ENCODE assay signal across 25 mouse cellular contexts in the genomic region with DNA sequence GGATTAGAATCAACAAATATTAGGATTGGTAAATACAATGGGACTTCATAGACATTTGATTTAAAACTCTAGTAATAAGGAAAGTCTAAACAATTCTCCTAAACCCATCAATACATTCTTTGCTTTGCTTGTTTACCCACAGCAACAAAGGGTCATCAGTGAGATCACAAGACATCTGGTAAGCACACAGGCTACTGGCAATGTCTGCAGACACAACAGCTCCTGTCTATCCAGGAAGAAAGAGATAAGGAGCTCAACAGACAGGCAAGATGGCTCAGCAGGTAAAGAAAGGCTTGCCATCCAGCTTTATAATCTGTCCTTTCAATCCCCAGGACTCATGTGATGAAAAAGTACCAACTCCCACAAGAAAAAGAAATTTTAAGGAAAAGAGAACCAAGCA. TPM values are rescaled to one million over a fixed set of nuclear protein-coding genes. Genes with fewer than 3 reads are reported as not detected.
DNase-seq lines count a peak whose midpoint lies in the region; ATAC-seq and TF ChIP-seq lines count a peak whose summit lies in the region.
"Had no signal": no experiment of that assay in that cellular context is flagged by ENCODE, and none has a peak within 500 bp of the region (broad histone marks: within the 10 kb centered on the region; RNA-seq: fewer than 3 reads in every experiment).

No protein-coding gene starts in this region.

- H3K27me3 ChIP-seq in liver, embryonic 12.5 days (replicated peaks): no peaks in the 10 kb centered on the region
- H3K27me3 ChIP-seq in liver, embryonic 11.5 days (replicated peaks; ENCODE audit: control insufficient read depth, insufficient read depth, low read length): no peaks in the 10 kb centered on the region
- no peaks in the 10 kb centered on the region for H3K27me3 ChIP-seq in MEL (ENCODE audit: control insufficient read depth in 1 of 2, insufficient read depth in 2 of 2, low read length in 2 of 2)
- no peaks in the 10 kb centered on the region for H3K27me3 ChIP-seq in intestine, embryonic 16.5 days (replicated peaks; ENCODE audit: control insufficient read depth, insufficient read depth, low read length)
- H3K27me3 ChIP-seq: CH12.LX, Patski had no signal

- DNase-seq in liver, embryonic 11.5 days (ENCODE audit: low spot score): no peak
- no peak for DNase-seq in MEL (ENCODE audit: low read depth, low spot score)
- no peak for DNase-seq in thymus, postnatal 0 days (ENCODE audit: low spot score)
- no peak for DNase-seq in cerebellum, postnatal 36 days
- DNase-seq: adrenal gland, adult 2 months; adrenal gland, adult 8-10 months; adrenal gland, postnatal 10 days; adrenal gland, postnatal 14 days; adrenal gland, postnatal 25 days; adrenal gland, postnatal 36 days; B cell, adult 2 months; cerebellum, adult 11 months; cerebellum, adult 11-12 months; cerebellum, adult 18-20 months had no signal

- no peak overlapping the region for H3K4me2 ChIP-seq in liver, embryonic 12.5 days
- no peak overlapping the region for H3K4me2 ChIP-seq in liver, embryonic 11.5 days
- no peak overlapping the region for H3K4me2 ChIP-seq in intestine, embryonic 16.5 days (ENCODE audit: low read depth, low read length)

- H3K4me3 ChIP-seq in liver, embryonic 12.5 days: no peak overlapping the region
- no peak overlapping the region for H3K4me3 ChIP-seq in liver, embryonic 11.5 days (ENCODE audit: low read depth, low read length)
- no peak overlapping the region for H3K4me3 ChIP-seq in MEL (ENCODE audit: control insufficient read depth in 1 of 2, insufficient read depth in 1 of 2, low read depth in 2 of 2, low read length in 2 of 2)
- H3K4me3 ChIP-seq in intestine, embryonic 16.5 days (ENCODE audit: low read length): no peak overlapping the region

- no peak overlapping the region for H3K9ac ChIP-seq in liver, embryonic 12.5 days
- H3K9ac ChIP-seq in liver, embryonic 11.5 days (ENCODE audit: low read depth, low read length): no peak overlapping the region
- no peak overlapping the region for H3K9ac ChIP-seq in MEL (ENCODE audit: control insufficient read depth, low read depth, low read length, poor library complexity, severe bottlenecking)
- no peak overlapping the region for H3K9ac ChIP-seq in intestine, embryonic 16.5 days (ENCODE audit: low read depth, low read length)

- H3K79me2 ChIP-seq in MEL (ENCODE audit: control insufficient read depth, insufficient read depth, low read length, poor library complexity): peaks cover 71% of the 10 kb centered on the region

- peak; percentile 61; the same call in 1 of the 2 replicates for ATAC-seq in liver, embryonic 12.5 days
- ATAC-seq in liver, embryonic 11.5 days (replicated peaks; ENCODE audit: low FRiP score): no peak
- peak; percentile 42; the same call in 1 of the 2 replicates for ATAC-seq in megakaryocyte progenitor cell, adult 5-6 weeks (replicated peaks; ENCODE audit: poor library complexity)
- peak; percentile 89 for ATAC-seq in megakaryocyte-erythroid progenitor cell, adult 5-6 weeks (replicated peaks; ENCODE audit: low FRiP score, low TSS enrichment, poor library complexity, severe bottlenecking)
- no peak for ATAC-seq in intestine, embryonic 16.5 days
- ATAC-seq: activated CD4-positive, CD25-positive, alpha-beta regulatory T cell, adult 4 months; CD4-positive, CD25-positive, alpha-beta regulatory T cell, adult 4 months; Patski had no signal

- TF ChIP-seq CTCF in MEL (IDR thresholded peaks at IDR 0.05 in 2 of 3, conservative IDR thresholded peaks at IDR 0.05 in 1 of 3; ENCODE audit: control insufficient read depth in 1 of 3, insufficient read depth in 1 of 3, low read depth in 2 of 3, low read length in 3 of 3, poor library complexity in 1 of 3, severe bottlenecking in 1 of 3): no peak

- 0 out of 4 replicates have a peak, but pooled peaks of 1 of the 2 experiments have one; percentile 21 for TF ChIP-seq EP300 in MEL (IDR thresholded peaks at IDR 0.05; ENCODE audit: low read depth in 1 of 2, low read length in 2 of 2)

- TF ChIP-seq POLR2A in MEL (IDR thresholded peaks at IDR 0.05; ENCODE audit: control insufficient read depth in 1 of 2, insufficient read depth in 1 of 2, low read depth in 1 of 2, low read length in 2 of 2, poor library complexity in 1 of 2): no peak

- H3K36me3 ChIP-seq in liver, embryonic 12.5 days: no peaks in the 10 kb centered on the region
- no peaks in the 10 kb centered on the region for H3K36me3 ChIP-seq in liver, embryonic 11.5 days (ENCODE audit: control insufficient read depth, insufficient read depth, low read length)
- peaks cover 1 to 43% of the 10 kb centered on the region in 2 experiments; a peak in 3 of 4 replicates for H3K36me3 ChIP-seq in MEL (ENCODE audit: control insufficient read depth in 1 of 2, insufficient read depth in 2 of 2, low read length in 2 of 2)
- no peaks in the 10 kb centered on the region for H3K36me3 ChIP-seq in intestine, embryonic 16.5 days (ENCODE audit: control insufficient read depth, insufficient read depth, low read length)
- H3K36me3 ChIP-seq: G1E had no signal

- no peak overlapping the region for H3K27ac ChIP-seq in liver, embryonic 12.5 days
- no peak overlapping the region for H3K27ac ChIP-seq in liver, embryonic 11.5 days (ENCODE audit: low read depth, low read length)
- H3K27ac ChIP-seq in MEL (ENCODE audit: control insufficient read depth, low read depth, low read length): no peak overlapping the region
- no peak overlapping the region for H3K27ac ChIP-seq in intestine, embryonic 16.5 days (ENCODE audit: low read length)

- no peak for TF ChIP-seq RAD21 in MEL (IDR thresholded peaks at IDR 0.05; ENCODE audit: low read depth, low read length)

- H3K9me3 ChIP-seq in liver, embryonic 12.5 days (replicated peaks): no peaks in the 10 kb centered on the region
- no peaks in the 10 kb centered on the region for H3K9me3 ChIP-seq in liver, embryonic 11.5 days (ENCODE audit: control insufficient read depth, low read length)
- no peaks in the 10 kb centered on the region for H3K9me3 ChIP-seq in MEL (replicated peaks; ENCODE audit: insufficient read depth, low read length)
- no peaks in the 10 kb centered on the region for H3K9me3 ChIP-seq in intestine, embryonic 16.5 days (ENCODE audit: control insufficient read depth, low read length)
- H3K9me3 ChIP-seq: G1E had no signal

- H3K4me1 ChIP-seq in liver, embryonic 12.5 days: peaks cover 46% of the 10 kb centered on the region
- H3K4me1 ChIP-seq in liver, embryonic 11.5 days (replicated peaks; ENCODE audit: control insufficient read depth, insufficient read depth, low read length): peaks cover 10% of the 10 kb centered on the region; the same call in 1 of the 2 replicates
- H3K4me1 ChIP-seq in MEL (ENCODE audit: control insufficient read depth in 1 of 2, insufficient read depth in 2 of 2, low read length in 2 of 2): peaks cover 20 to 37% of the 10 kb centered on the region in 2 experiments
- H3K4me1 ChIP-seq in intestine, embryonic 16.5 days (ENCODE audit: control insufficient read depth, insufficient read depth, low read length): no peaks in the 10 kb centered on the region

TF ChIP-seq in MEL, 35 proteins besides CTCF, POLR2A, EP300 and RAD21:
- TF ChIP-seq ELF1 (IDR thresholded peaks at IDR 0.05; ENCODE audit: low read depth, low read length) (no peak), ETS1 (IDR thresholded peaks at IDR 0.05; ENCODE audit: low read depth, low read length) (0 out of 2 replicates have a peak, but pooled peaks have one; percentile 36)

RNA-seq across cellular contexts. Expression of gene Kmt2c, which starts 19.7 kb away (rescaled TPM):
- polyA plus RNA-seq in liver, embryonic 12.5 days (2016; fragmentation: Nextera tagmentation; extraction: Ambion mirVana): 11.6 and 11.9 TPM in 2 replicates
- 12.4 and 14.0 TPM in 2 replicates for polyA plus RNA-seq in liver, embryonic 11.5 days (2014; fragmentation: Nextera tagmentation; extraction: Ambion mirVana)
- total RNA-seq in MEL (2012; rRNA removed): 26.2 and 28.1 TPM in 2 replicates
- polyA plus RNA-seq in MEL (2012; ENCODE audit: insufficient read depth in 1 of 2, insufficient read length in 2 of 2, low read depth in 1 of 2, low replicate concordance in 2 of 2, missing spikeins in 1 of 2): 10 to 100 TPM; 23.8 to 34.0 TPM
- total RNA-seq in megakaryocyte progenitor cell, adult 5-6 weeks (2015): 34.8 and 47.3 TPM in 2 replicates
- 20.2 and 31.9 TPM in 2 replicates for total RNA-seq in megakaryocyte progenitor cell, adult 5-6 weeks (2017)
- 64.3 and 70.7 TPM in 2 replicates for total RNA-seq in megakaryocyte-erythroid progenitor cell, adult 5-6 weeks (2014; fragmentation: Nextera tagmentation)
- total RNA-seq in megakaryocyte-erythroid progenitor cell, adult 5-6 weeks (2017): 25.8 and 41.6 TPM in 2 replicates
- polyA plus RNA-seq in thymus, postnatal 0 days (2015; fragmentation: Nextera tagmentation; extraction: Ambion mirVana): 15.2 and 21.4 TPM in 2 replicates
- 8.1 and 9.0 TPM in 2 replicates for polyA plus RNA-seq in intestine, embryonic 16.5 days (2015; fragmentation: Nextera tagmentation; extraction: Ambion mirVana)

RNA-seq across cellular contexts. Expression of gene Cct8l1, which starts 37.0 kb away (rescaled TPM):
- polyA plus RNA-seq in liver, embryonic 12.5 days (2016; fragmentation: Nextera tagmentation; extraction: Ambion mirVana): 0.06 TPM in 1 of 2 replicates, not detected in the other
- polyA plus RNA-seq in liver, embryonic 11.5 days (2014; fragmentation: Nextera tagmentation; extraction: Ambion mirVana): not detected in 2 replicates
- total RNA-seq in MEL (2012; rRNA removed): not detected in 2 replicates
- not detected for polyA plus RNA-seq in MEL (2012; ENCODE audit: insufficient read depth in 1 of 2, insufficient read length in 2 of 2, low read depth in 1 of 2, low replicate concordance in 2 of 2, missing spikeins in 1 of 2)
- not detected in 2 replicates for total RNA-seq in megakaryocyte progenitor cell, adult 5-6 weeks (2015)
- total RNA-seq in megakaryocyte progenitor cell, adult 5-6 weeks (2017): not detected in 2 replicates
- total RNA-seq in megakaryocyte-erythroid progenitor cell, adult 5-6 weeks (2014; fragmentation: Nextera tagmentation): not detected in 2 replicates
- not detected in 2 replicates for total RNA-seq in megakaryocyte-erythroid progenitor cell, adult 5-6 weeks (2017)
- polyA plus RNA-seq in thymus, postnatal 0 days (2015; fragmentation: Nextera tagmentation; extraction: Ambion mirVana): 0.10 and 0.22 TPM in 2 replicates
- polyA plus RNA-seq in intestine, embryonic 16.5 days (2015; fragmentation: Nextera tagmentation; extraction: Ambion mirVana): not detected in 2 replicates
- total RNA-seq: adrenal gland, adult 2 months; adrenal gland, postnatal 10 days; adrenal gland, postnatal 14 days; adrenal gland, postnatal 25 days; adrenal gland, postnatal 4 days; CH12.LX had no signal
- polyA plus RNA-seq: activated CD4-positive, CD25-positive, alpha-beta regulatory T cell, adult 4 months; adrenal gland, adult 2 months; C2C12; CD4-positive, CD25-positive, alpha-beta regulatory T cell, adult 4 months; G1E; Patski had no signal

Comparison
In these comparisons a context has a peak if more than half of its experiments do, and no peak if none do; other contexts are left out.
1. ATAC-seq: peak in liver, embryonic 12.5 days (single experiment), megakaryocyte progenitor cell, adult 5-6 weeks (single experiment) and megakaryocyte-erythroid progenitor cell, adult 5-6 weeks (single experiment); none in liver, embryonic 11.5 days (single experiment) and intestine, embryonic 16.5 days (single experiment).